Mouse (Mus musculus) cerebellum, adult 18-20 months (tissue): ENCODE measurements around the gene Cxcl1.
A peak's percentile ranks its signal among the peaks of the same experiment; 100 is the strongest.

Source experiments
- DNase-seq, 2 experiments: peaks; one replicate each; pipeline ENCODE4 v3.0.0; 2021

The Cxcl1 gene

DNA sequence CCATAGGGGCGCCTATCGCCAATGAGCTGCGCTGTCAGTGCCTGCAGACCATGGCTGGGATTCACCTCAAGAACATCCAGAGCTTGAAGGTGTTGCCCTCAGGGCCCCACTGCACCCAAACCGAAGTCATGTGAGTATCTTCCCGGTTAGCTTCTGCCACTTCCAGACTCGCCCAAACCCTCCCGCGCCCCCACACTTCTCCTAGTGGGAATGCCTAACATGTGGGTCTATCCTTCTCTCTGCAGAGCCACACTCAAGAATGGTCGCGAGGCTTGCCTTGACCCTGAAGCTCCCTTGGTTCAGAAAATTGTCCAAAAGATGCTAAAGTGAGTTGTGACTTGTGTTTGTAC is 398 bp downstream of the Cxcl1 start:
- DNase-seq, result no peak

DNA sequence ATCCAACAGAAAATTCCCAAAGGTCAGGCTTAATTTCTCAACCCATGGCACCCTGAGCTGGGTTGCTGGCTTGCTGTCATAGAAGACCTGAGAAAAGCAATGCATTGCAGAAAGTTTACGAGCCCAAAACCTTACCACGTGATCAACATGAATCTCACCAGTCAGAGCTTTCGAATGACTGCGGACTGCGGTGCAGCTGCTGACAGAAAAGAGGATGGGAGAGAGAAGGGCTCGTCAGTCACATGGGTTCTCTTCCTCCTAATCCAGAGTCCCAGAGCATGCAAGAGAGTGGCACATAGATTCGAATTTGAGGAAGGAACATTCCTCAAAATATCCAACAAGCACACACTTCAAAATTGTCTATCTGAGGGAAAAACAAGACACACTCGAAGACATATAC is 3.2 kb downstream of the Cxcl1 start:
- DNase-seq, result no peak

DNA sequence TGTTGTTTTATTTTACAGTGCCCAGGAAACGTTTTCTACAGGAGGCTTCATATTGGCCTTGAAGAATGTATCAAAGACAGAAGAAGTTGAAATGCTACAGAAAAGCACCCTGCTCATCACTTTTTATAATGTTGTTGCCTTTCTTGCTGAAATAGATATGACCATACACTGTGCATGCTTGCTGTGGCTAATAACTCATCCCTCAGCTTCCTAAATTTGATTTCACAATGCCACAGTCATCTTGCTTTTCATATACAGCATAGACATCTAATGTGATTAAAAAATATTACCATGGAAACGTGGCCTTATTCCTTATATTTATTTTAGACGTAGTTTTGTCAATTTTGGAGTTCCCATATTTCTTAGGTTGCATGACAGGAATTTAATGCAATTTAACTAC is 6.4 kb downstream of the Cxcl1 start:
- DNase-seq, result no peak

DNA sequence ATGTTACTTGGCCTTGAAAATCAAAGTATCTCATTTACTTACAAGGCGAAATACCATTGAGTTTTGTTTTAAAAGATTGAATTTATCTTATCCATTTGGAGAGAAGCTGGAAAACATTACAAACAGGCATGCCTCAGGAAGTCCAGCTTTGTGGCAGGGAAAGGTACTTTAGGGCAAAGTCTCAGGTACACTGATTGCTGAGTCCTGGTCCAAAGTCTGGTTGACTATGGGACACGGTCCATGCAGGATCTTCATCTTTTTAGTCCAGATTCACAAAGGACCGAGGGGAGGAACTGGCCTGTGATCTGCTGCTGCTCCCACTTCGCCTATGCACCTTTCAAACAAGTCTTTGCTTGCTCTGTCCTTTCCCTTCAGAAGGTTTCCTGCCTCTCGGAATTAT is 8.3 kb downstream of the Cxcl1 start:
- DNase-seq, result no peak

DNA sequence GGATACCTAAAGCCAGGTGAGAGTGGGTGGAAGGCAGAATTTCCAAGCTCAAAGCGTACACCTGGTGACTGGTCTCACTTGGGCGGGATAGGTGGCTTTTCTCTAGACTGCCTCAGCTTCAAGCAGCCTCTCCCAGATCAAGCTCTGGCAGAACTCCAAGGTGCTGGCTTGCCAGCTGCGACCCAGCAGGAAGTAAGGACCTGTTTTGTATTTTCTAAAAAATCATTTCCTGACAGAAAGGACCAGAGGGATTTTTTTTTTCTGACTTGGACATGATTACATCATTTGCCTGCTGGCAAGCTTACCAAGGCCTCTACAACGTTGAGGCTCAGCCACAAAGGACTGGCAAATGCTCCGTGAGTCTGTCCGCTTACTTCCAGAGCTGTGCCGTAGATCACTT is 9.1 kb downstream of the Cxcl1 start:
- DNase-seq, result peak; percentile 75

DNA sequence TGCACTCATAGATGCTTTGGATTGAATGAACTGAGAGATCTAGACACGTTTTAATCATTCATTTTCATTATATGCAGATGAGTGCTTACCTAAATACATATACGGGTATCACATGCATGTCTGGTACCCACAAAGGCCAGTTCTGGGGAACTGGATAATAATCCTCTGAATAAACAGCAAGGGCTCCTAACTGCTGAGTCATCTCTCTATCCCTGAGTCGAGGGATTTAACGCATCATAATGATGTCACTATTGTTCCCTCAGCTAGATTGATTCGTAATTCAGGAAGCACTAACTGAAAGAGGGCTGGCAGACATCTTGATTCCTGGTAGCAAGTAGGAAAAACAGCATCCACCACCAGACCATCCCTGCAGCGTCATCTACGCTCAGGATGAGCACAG is 9.6 kb downstream of the Cxcl1 start:
- no peak for DNase-seq

DNA sequence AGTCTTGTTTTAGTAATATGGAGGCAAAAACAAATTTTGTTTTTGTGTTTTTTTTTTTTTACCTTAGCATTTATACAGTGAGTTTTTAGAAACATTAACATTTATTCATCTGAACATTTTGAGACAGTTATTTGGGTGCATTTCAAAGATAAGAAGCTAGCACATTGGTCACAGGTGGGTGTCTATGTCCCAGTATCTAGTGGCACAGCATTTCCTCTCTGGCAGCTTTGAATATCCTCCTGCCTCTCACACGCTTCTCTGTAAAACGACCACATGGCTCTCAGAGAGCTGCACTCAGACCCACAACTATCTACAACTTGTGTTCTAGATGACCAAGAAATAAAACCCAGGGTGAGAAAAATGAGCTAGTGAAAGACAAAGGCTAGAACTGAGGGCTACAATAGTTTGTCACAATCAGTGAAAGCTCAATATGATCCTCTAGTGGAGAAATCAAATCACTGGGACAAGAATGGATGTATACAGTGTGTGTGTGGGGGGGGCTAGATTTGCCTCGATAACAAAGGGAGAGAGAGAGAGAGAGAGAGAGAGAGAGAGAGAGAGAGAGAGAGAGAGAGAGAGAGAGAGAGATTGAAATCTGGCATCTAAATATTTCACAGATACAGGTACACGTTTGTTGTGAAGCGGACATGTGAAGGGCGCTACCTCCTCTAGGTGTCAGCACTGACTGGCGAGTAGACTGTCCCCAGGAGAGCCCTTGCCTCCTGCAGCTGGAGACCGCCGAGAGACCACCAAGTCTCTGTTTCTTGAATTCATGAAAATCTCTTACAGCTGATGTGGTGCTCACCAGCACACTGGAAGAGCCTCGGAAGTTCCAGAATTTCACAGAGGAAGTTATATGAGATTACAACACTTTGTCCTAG is 11.6 kb downstream of the Cxcl1 start:
- peak in 1 of 2 experiments; percentile 13 for DNase-seq

DNA sequence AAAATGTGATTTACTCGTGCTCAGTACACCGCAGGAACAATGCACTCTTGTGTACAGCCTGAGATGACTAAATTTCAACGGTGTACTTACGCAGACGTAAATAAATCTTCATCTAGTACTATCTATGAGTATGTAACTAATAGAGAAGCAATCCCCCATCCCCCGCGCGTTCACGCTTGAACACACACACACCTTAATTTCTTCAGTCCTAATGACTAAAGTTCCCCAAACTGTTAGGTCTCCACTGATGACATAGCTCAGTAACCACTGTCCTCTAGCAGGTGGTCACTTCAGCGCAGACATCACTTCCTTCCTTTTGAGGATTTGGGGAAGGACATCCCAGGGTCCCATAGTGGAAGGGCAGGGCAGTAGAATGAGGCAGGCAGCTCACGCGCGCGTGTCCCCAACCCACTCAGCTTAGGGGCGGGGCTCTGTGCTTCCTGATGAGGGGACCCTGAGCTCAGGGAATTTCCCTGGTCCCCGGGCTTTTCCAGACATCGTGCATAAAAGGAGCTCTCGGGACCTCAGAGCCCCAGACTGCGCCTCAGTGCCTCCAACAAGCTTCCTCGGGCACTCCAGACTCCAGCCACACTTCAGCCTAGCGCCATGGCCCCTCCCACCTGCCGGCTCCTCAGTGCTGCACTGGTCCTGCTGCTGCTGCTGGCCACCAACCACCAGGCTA is 12.4 kb downstream of the Cxcl1 start, which contains the start of gene Cxcl2:
TSS of gene Cxcl2 (plus strand) at position 533 of the 682 bp plus-strand sequence.
- no peak for DNase-seq

DNA sequence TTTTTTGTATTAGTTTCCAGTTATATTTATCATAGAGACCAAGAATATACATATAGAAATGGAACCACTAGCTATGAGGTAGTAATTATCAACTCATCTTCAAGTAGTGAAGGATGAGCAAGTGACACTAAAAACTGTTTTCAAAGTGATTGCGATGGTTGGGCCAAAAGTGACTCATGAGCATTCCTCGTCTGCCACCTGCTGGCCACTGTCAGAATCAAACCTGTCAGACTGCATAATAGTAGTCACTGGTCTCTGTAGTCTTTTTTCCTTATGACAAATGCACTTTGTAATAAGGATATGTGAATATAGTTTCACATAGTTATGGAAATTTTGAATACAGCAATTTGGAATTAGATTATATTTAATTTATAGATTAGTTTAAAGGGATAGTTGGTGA is 17.9 kb downstream of the Cxcl1 start:
- peak; percentile 64 to 71 for DNase-seq

DNA sequence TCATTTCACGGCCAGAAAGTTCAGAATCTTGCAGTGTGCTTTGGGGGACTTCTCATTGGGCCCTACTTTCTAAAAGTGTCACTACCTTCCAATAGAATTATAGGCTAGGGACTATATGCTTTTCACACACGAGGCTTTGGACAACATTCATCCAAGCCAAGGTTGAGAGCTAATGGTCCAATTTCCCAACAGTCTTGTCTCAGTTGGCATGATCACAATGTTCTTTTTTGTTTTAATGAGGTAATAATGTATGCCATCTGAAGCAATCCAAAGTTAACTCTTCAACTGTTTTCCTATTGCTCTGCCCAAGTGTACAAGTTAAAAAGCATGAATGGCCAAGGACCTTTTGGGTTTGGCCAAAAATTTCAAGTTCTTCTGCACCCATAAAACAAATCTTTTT is 28.5 kb downstream of the Cxcl1 start:
- no peak for DNase-seq

DNA sequence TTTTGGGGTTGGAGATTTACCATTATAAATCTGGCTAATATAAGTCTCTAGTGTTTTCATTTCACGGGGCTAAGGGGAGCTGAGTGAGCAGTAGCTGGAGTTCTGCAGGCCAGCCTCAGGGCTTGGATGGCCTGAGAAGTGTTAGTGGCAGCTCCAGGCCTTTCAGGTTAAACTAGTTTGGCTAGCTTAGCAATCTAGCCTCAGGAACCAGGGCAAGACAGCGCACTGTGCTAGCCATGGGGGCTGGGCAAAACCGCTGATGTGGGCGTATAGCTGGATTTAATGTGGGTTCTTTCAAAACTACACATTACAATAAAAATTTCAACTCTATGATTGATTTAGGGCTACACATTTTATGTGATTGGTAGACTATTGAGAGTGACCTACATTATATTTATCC is 31.9 kb downstream of the Cxcl1 start:
- no peak for DNase-seq

DNA sequence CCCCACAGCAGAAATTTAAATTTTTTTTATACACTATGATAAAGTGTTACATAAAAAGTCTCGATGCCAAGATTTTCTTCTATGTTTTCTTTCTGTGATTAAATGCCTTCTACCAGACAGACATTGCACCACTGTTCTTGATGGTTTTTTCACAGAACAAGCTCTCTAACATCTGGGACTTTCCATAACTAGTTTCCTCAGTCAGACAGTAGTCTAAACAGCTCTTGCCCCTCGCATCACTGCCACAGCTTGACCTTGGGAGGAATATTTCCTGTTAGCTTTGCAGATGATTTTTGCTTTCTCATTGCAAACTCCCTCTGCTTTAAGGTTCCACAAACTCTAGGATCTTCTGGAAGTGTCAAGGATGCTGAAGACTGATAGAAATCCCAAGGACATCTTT is 39.5 kb downstream of the Cxcl1 start:
- DNase-seq, result no peak

DNA sequence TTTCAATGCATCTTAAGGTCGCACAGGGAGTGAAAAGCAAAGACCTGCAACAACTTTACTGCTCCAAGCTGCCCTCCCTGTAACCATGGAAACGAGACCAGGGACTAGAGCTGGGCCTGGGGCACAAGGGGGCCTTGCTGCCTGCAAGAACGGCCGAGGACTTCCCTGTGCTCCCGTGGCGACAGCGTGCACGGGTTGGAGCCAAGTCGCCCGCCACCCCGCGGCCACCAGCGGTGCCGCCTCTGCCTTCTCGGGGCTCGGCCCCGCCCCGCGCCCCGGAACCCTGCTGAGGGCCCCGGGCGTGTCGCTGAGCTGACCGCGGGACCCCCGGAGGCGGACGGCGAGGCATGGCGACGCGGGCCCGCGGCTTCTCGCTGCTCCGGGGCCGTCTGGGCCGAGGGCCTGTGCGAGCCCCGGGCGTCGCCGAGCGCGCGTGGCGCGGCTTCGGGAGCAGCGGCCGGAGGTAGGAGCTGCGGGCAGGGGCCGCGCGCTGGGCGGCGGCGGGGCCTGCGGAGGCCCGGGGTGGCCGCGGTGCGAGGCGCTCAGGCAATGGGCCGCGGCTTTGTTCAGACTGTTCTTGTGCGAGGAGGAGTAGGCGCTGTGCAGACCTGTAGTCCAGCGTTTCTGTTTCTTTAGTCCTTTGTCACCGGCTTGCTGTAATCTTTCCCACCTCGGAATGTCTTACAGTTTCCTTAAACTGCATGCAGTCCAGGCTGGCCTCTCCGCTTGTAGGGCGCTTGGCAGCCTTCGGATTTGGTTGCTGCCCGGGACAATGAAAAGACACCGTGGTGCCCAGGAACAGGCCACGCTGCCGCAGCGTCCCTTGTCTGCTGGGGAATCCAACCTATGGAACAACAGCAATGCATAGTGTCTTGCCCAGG is 40.2 kb downstream of the Cxcl1 start, which contains the start of gene Mthfd2l:
TSS of gene Mthfd2l (plus strand) at position 147 of the 881 bp plus-strand sequence.
- DNase-seq, result peak; percentile 54 to 74

DNA sequence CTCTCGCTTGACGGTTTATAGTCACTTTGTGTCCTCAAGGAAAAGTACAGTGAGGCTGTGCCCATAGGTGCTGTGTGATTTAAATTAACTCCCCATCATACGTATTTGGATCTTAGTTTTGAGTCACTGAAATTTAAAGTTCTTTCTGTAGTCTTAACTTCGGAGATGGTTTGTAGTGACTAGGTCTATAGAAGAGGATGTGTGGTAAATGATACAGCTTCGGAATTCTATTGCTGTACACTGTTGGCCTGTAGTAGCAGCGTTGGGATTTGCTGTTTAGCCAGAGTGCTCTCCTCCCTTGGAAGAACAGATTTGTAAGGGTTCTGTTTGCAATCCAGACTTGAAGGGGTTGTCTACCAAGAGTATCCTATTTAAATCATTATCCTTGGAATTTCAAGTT is 40.9 kb downstream of the Cxcl1 start:
- no peak for DNase-seq

DNA sequence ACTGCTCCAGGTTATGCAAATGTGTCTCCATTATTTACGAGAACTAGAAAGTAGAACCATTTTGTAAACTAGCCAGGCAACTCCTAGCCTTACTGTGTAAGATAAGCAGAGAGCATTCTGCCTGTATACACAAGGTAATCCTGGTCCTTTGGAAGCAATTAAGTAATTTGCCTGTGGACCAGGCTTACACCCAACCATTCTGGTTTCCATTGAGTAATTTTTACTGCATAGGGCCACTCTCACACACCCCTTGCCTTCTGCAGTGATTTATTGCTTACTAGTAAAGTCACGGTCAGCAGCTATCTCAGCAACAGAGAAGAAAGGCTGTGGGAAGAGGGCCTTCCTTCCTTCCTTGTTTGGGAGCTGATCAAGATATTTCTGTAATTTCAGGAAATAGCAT is 45.7 kb downstream of the Cxcl1 start:
- DNase-seq, result no peak
